In the genomic region with DNA sequence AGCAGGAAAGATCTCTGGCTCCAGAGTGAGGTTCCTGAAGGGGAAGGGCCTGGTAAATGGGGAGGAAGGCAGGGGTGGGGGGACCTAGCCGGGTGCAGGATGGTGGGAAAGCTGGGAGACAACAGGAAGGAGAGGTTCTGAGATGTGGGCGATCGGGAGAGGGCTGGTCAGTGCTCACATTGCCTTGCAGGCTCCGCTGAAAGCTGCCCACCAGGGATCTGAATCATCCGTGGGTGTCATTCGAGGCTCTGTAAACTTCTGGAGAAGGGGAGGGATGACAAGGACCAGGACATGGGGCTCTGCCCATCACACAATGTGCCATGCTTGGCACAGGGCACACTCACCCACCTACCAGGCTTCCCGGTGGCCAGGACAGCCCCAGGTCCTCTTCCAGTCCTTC, we compare ENCODE assay signal across 14 mouse cellular contexts. TPM values are rescaled to one million over a fixed set of nuclear protein-coding genes. Genes with fewer than 3 reads are reported as not detected.
A peak's percentile ranks its signal among the peaks of the same experiment; 100 is the strongest.
DNase-seq lines count a peak whose midpoint lies in the region; ATAC-seq and TF ChIP-seq lines count a peak whose summit lies in the region.
"Had no signal": no experiment of that assay in that cellular context is flagged by ENCODE, and none has a peak within 500 bp of the region (broad histone marks: within the 10 kb centered on the region; RNA-seq: fewer than 3 reads in every experiment).

No protein-coding gene starts in this region.

- peaks cover 39% of the 10 kb centered on the region for H3K4me1 ChIP-seq in heart, embryonic 13.5 days
- H3K4me1 ChIP-seq in liver, embryonic 12.5 days = peaks cover 83% of the 10 kb centered on the region
- peaks cover 22% of the 10 kb centered on the region for H3K4me1 ChIP-seq in liver, postnatal 0 days (ENCODE audit: insufficient read depth)
- 0 out of 2 replicates have a peak, but pooled peaks cover 5% of the 10 kb centered on the region for H3K4me1 ChIP-seq in embryonic fibroblast, embryonic 13.5 days (ENCODE audit: control insufficient read depth, insufficient read depth, low read length)

- DNase-seq in heart, adult 11 months = no peak
- no peak for DNase-seq in liver, postnatal 0 days
- DNase-seq in right cerebral cortex, postnatal 14 days = peak; percentile 11
- no peak for DNase-seq in embryo, embryonic 10 days (ENCODE audit: low spot score)
- no peak for DNase-seq in heart, postnatal 36 days
- DNase-seq: adrenal gland, adult 8-10 months; cerebellum, postnatal 10 days; gastrocnemius, postnatal 10 days; heart, postnatal 4 days; midbrain, embryonic 14.5 days had no signal

- H3K9me3 ChIP-seq in heart, embryonic 13.5 days = no peaks in the 10 kb centered on the region
- H3K9me3 ChIP-seq in liver, embryonic 12.5 days (replicated peaks) = no peaks in the 10 kb centered on the region
- H3K9me3 ChIP-seq in liver, postnatal 0 days (ENCODE audit: low read length) = no peaks in the 10 kb centered on the region
- H3K9me3 ChIP-seq: limb, embryonic 13.5 days had no signal

- no peak overlapping the region for H3K4me2 ChIP-seq in heart, embryonic 13.5 days
- peak overlapping the region; percentile 27 for H3K4me2 ChIP-seq in liver, embryonic 12.5 days
- H3K4me2 ChIP-seq in liver, postnatal 0 days (ENCODE audit: low read depth, low read length) = no peak overlapping the region
- H3K4me2 ChIP-seq: limb, embryonic 13.5 days had no signal

- H3K27me3 ChIP-seq in heart, embryonic 13.5 days (replicated peaks) = no peaks in the 10 kb centered on the region
- no peaks in the 10 kb centered on the region for H3K27me3 ChIP-seq in liver, embryonic 12.5 days (replicated peaks)
- no peaks in the 10 kb centered on the region for H3K27me3 ChIP-seq in liver, postnatal 0 days (ENCODE audit: insufficient read depth, low read length)
- H3K27me3 ChIP-seq: limb, embryonic 13.5 days had no signal

- H3K9ac ChIP-seq in heart, embryonic 13.5 days = 0 out of 2 replicates have a peak overlapping the region, but pooled peaks have one; percentile 7
- H3K9ac ChIP-seq in liver, embryonic 12.5 days = peak overlapping the region; percentile 51
- no peak overlapping the region for H3K9ac ChIP-seq in liver, postnatal 0 days (replicated peaks)
- H3K9ac ChIP-seq: limb, embryonic 13.5 days had no signal

- peak; percentile 41; the same call in 1 of the 2 replicates for TF ChIP-seq POLR2A in embryonic fibroblast, embryonic 13.5 days (IDR thresholded peaks at IDR 0.05; ENCODE audit: low read depth, low read length)

- no peak for TF ChIP-seq EP300 in liver, postnatal 0 days (IDR thresholded peaks at IDR 0.05; ENCODE audit: low read depth)

- intact Hi-C loops in heart, postnatal 36 days (cut with DNase I) = no loop called here

- 67% methylated on average over 7 of the region's 7 CpGs for WGBS in heart, embryonic 13.5 days
- WGBS in liver, embryonic 12.5 days (ENCODE audit: insufficient replicate concordance) = 67% methylated on average over 7 of the region's 7 CpGs
- WGBS in liver, postnatal 0 days (ENCODE audit: insufficient replicate concordance) = 72% methylated on average over 6 of the region's 7 CpGs

- H3K36me3 ChIP-seq in heart, embryonic 13.5 days = peaks cover 44% of the 10 kb centered on the region
- peaks cover 53% of the 10 kb centered on the region for H3K36me3 ChIP-seq in liver, embryonic 12.5 days
- peaks cover 29% of the 10 kb centered on the region for H3K36me3 ChIP-seq in liver, postnatal 0 days (replicated peaks; ENCODE audit: insufficient read depth, low read length)

- H3K4me3 ChIP-seq in heart, embryonic 13.5 days = no peak overlapping the region
- H3K4me3 ChIP-seq in liver, embryonic 12.5 days = no peak overlapping the region
- no peak overlapping the region for H3K4me3 ChIP-seq in liver, postnatal 0 days (ENCODE audit: low read depth, low read length)
- no peak overlapping the region for H3K4me3 ChIP-seq in embryonic fibroblast, embryonic 13.5 days (ENCODE audit: insufficient read depth, low read length)
- H3K4me3 ChIP-seq: limb, embryonic 13.5 days had no signal

- H3K27ac ChIP-seq in heart, embryonic 13.5 days (replicated peaks) = no peak overlapping the region
- H3K27ac ChIP-seq in liver, embryonic 12.5 days = peak overlapping the region; percentile 38
- H3K27ac ChIP-seq in liver, postnatal 0 days (ENCODE audit: low read depth) = no peak overlapping the region
- H3K27ac ChIP-seq in embryonic fibroblast, embryonic 13.5 days (ENCODE audit: insufficient read depth, low read length) = no peak overlapping the region
- H3K27ac ChIP-seq: limb, embryonic 13.5 days had no signal

- no peak for TF ChIP-seq CTCF in liver, postnatal 0 days (IDR thresholded peaks at IDR 0.05; ENCODE audit: low read depth)
- TF ChIP-seq CTCF in embryonic fibroblast, embryonic 13.5 days (IDR thresholded peaks at IDR 0.05; ENCODE audit: borderline replicate concordance, insufficient read depth, low read length) = no peak

- no peak for ATAC-seq in heart, embryonic 13.5 days (ENCODE audit: extremely low read depth, insufficient number of reproducible peaks, low FRiP score, low TSS enrichment)
- no peak for ATAC-seq in liver, embryonic 12.5 days
- ATAC-seq in liver, postnatal 0 days = no peak

RNA-seq across cellular contexts. Expression of a gene that starts 4.1 kb away (rescaled TPM):
- polyA plus RNA-seq in heart, embryonic 13.5 days (2015; fragmentation: Nextera tagmentation; extraction: Ambion mirVana) = 659 and 696 TPM in 2 replicates
- polyA plus RNA-seq in liver, embryonic 12.5 days (2016; fragmentation: Nextera tagmentation; extraction: Ambion mirVana) = 870 and 914 TPM in 2 replicates
- 483 and 486 TPM in 2 replicates for polyA plus RNA-seq in liver, postnatal 0 days (2015; fragmentation: Nextera tagmentation; extraction: Ambion mirVana)
- polyA plus RNA-seq in embryonic fibroblast, embryonic 13.5 days (2011; ENCODE audit: insufficient read length, low read depth, missing spikeins) = 346 and 369 TPM in 2 replicates
- total RNA-seq in heart, postnatal 36 days (2021) = 100 to 1,000 TPM; 281 to 289 TPM

RNA-seq across cellular contexts. Expression of a gene that starts 4.7 kb away (rescaled TPM):
- 25.7 and 27.2 TPM in 2 replicates for polyA plus RNA-seq in heart, embryonic 13.5 days (2015; fragmentation: Nextera tagmentation; extraction: Ambion mirVana)
- 34.0 and 35.2 TPM in 2 replicates for polyA plus RNA-seq in liver, embryonic 12.5 days (2016; fragmentation: Nextera tagmentation; extraction: Ambion mirVana)
- 30.4 and 38.7 TPM in 2 replicates for polyA plus RNA-seq in liver, postnatal 0 days (2015; fragmentation: Nextera tagmentation; extraction: Ambion mirVana)
- 14.9 and 16.0 TPM in 2 replicates for polyA plus RNA-seq in embryonic fibroblast, embryonic 13.5 days (2011; ENCODE audit: insufficient read length, low read depth, missing spikeins)
- 10 to 100 TPM; 24.9 to 27.0 TPM for total RNA-seq in heart, postnatal 36 days (2021)

RNA-seq across cellular contexts. Expression of a gene that starts 13.9 kb away (rescaled TPM):
- 7.4 and 7.7 TPM in 2 replicates for polyA plus RNA-seq in heart, embryonic 13.5 days (2015; fragmentation: Nextera tagmentation; extraction: Ambion mirVana)
- polyA plus RNA-seq in liver, embryonic 12.5 days (2016; fragmentation: Nextera tagmentation; extraction: Ambion mirVana) = 14.5 and 15.2 TPM in 2 replicates
- polyA plus RNA-seq in liver, postnatal 0 days (2015; fragmentation: Nextera tagmentation; extraction: Ambion mirVana) = 41.4 and 47.9 TPM in 2 replicates
- polyA plus RNA-seq in embryonic fibroblast, embryonic 13.5 days (2011; ENCODE audit: insufficient read length, low read depth, missing spikeins) = 16.4 and 16.8 TPM in 2 replicates
- 1 to 10 TPM; 7.2 to 8.3 TPM for total RNA-seq in heart, postnatal 36 days (2021)

RNA-seq across cellular contexts. Expression of a gene that starts 14.1 kb away (rescaled TPM):
- polyA plus RNA-seq in heart, embryonic 13.5 days (2015; fragmentation: Nextera tagmentation; extraction: Ambion mirVana) = 44.8 and 53.3 TPM in 2 replicates
- 29.1 and 31.6 TPM in 2 replicates for polyA plus RNA-seq in liver, embryonic 12.5 days (2016; fragmentation: Nextera tagmentation; extraction: Ambion mirVana)
- 15.8 and 16.2 TPM in 2 replicates for polyA plus RNA-seq in liver, postnatal 0 days (2015; fragmentation: Nextera tagmentation; extraction: Ambion mirVana)
- polyA plus RNA-seq in embryonic fibroblast, embryonic 13.5 days (2011; ENCODE audit: insufficient read length, low read depth, missing spikeins) = 29.7 and 31.3 TPM in 2 replicates
- total RNA-seq in heart, postnatal 36 days (2021) = 10 to 100 TPM; 20.9 to 25.1 TPM

RNA-seq across cellular contexts. Expression of a gene that starts 19.7 kb away (rescaled TPM):
- 82.0 and 85.0 TPM in 2 replicates for polyA plus RNA-seq in heart, embryonic 13.5 days (2015; fragmentation: Nextera tagmentation; extraction: Ambion mirVana)
- 27.3 and 30.9 TPM in 2 replicates for polyA plus RNA-seq in liver, embryonic 12.5 days (2016; fragmentation: Nextera tagmentation; extraction: Ambion mirVana)
- 4.9 and 6.1 TPM in 2 replicates for polyA plus RNA-seq in liver, postnatal 0 days (2015; fragmentation: Nextera tagmentation; extraction: Ambion mirVana)
- polyA plus RNA-seq in embryonic fibroblast, embryonic 13.5 days (2011; ENCODE audit: insufficient read length, low read depth, missing spikeins) = 115 and 119 TPM in 2 replicates
- 10 to 100 TPM; 72.8 to 73.4 TPM for total RNA-seq in heart, postnatal 36 days (2021)
